Mouse (Mus musculus) CD8-positive naive resting alpha-beta T cell, adult 2 months (primary cell): ENCODE data around the gene Olfr346.

ENCODE experiments used
- DNase-seq, 2 experiments: peaks; one replicate each; pipeline ENCODE4 v3.0.0; 2022; ENCODE audit warnings: low read depth in 2 of 2, low spot score in 2 of 2

The Olfr346 gene

GRCm38 (mm10) chr2:36685488-36685887 is at the start of gene Olfr346:
TSS of gene Olfr346 (plus strand) at chr2:36685788.
- no peak for DNase-seq

- no peak for DNase-seq
Measured at GRCm38 (mm10) chr2:36639741-36640140, 45.8 kb upstream of the Olfr346 start, which contains the start of gene Olfr345. TSS of gene Olfr345 (plus strand) at chr2:36640041.

- no peak for DNase-seq
Measured at GRCm38 (mm10) chr2:36731602-36732001, 46.0 kb downstream of the Olfr346 start, which contains the start of gene Olfr347. TSS of gene Olfr347 (plus strand) at chr2:36731902.

- no peak for DNase-seq
Measured at GRCm38 (mm10) chr2:36736226-36736625, 50.6 kb downstream of the Olfr346 start.
